Mouse (Mus musculus) layer of hippocampus, postnatal 25 days (tissue): ENCODE data around the gene Poc1b. TPM values are rescaled to one million over a fixed set of nuclear protein-coding genes. Genes with fewer than 3 reads are reported as not detected.

Source experiments
- DNase-seq, 2 experiments: peaks; one replicate each; pipeline ENCODE4 v3.0.0; 2022; ENCODE audit warnings: mixed read lengths in 2 of 2, low spot score in 1 of 2; ENCODE audit errors: extremely low spot score in 1 of 2
- total RNA-seq, 2 experiments: library from RNA; stranded (reverse); gene quantifications; 2 replicates each; pipeline ENCODE4 v1.2.3; 2021

Poc1b gene
- total RNA-seq, 2 experiments from 2014 or later = 6.5 to 8.2 TPM

DNA sequence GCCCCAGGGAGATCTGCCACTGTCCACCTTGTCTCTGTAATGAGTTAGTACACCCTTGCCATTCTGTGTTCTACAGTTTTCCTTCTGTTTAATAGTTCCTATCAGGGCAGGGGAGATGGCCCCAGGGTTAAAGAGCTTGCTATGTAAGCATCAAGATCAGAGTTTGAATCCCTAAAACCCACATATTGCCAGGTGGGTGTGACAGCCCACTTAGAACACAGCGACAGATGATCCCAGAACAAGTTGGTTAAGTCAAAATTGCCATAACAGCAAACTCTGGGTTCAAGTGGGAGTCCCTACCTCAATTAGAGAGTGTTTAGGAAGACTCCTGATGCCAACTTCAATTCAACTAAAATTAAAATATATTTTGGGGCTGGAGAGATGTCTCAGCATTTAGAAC lies 81.3 kb downstream of the Poc1b start:
- no peak for DNase-seq

DNA sequence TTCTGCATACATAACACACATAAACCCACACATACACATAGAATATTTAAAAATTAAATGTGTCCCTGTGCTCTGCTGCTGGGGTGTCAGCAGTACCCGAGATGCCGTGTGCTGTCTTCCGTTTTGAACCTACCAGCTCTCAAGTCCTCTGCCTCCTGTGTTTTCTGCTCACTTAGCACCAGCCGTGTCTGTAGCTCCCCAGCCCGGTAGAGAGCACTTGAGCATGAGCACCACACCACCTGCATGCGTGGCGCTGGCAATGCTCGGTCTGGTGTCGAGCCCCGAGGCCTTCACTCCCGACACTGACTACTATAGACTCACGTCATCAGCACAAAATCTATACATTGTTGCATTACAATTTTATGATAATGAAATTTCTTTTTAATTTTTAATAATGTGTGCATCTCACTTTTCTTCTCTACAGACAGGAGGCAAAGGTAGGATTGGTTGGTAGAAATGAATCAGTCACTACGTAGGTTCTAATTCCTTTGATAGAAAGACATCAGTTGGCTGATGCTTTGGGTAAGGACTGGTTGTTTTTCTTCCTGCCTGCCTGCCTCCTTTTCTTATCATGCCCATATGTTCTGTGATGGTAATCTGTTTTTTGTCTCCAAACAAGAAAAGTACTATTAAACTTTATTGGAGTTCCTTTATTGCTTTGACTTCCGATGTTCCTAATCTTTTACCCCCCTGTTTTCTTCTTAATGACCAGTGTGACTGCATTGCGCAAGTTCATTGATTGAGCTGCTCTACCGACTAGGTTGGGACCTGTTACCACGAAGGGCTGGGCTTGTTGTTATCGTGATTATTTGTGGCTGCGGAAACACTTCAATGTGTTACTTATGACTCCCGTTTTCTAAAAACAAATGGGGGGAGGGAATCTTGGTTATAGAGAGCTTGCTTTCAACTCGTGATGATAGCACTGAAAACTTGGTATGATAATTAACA lies 82.1 kb downstream of the Poc1b start:
- DNase-seq = no peak

- peak in 1 of 2 experiments; percentile 48 for DNase-seq
Measured at GRCm38 (mm10) chr10:99190798-99191197, 84.0 kb downstream of the Poc1b start.

DNA sequence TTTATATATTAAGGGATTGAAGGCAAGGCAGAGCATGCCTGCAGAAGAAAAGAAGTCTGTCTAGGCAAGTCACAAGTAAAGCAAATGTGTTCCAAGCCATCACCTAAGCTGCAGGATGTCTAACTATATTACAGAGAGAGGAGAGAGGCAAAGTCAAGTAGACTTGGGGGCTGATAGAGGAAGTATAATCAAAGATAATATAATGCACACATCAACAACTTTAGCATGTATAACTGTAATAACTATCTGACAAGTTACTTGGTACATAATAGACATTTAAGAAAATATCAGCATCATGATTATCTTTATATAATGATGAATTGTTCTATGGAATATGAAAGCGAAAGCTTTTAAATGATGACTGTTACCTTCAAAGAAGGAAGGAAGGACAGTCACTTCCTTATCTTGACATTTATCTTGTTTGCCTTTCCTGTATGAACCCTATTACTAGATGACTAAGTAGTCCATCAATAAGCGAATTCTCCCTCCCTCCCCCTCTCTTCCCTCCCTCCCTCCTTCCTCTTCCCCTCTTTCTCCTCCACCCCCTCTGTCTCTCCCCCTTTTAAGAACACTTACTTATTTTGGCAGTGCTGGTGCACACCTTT lies 87.7 kb downstream of the Poc1b start:
- DNase-seq = no peak

GRCm38 (mm10) chr10:99196556-99196955 lies 89.7 kb downstream of the Poc1b start:
- DNase-seq = no peak

- DNase-seq = no peak
Measured at GRCm38 (mm10) chr10:99197125-99197524, 90.3 kb downstream of the Poc1b start.

- no peak for DNase-seq
Measured at GRCm38 (mm10) chr10:99197607-99198305, 90.9 kb downstream of the Poc1b start.

GRCm38 (mm10) chr10:99198946-99199345 lies 92.1 kb downstream of the Poc1b start:
- no peak for DNase-seq

GRCm38 (mm10) chr10:99200944-99201343 lies 94.1 kb downstream of the Poc1b start:
- DNase-seq = no peak

GRCm38 (mm10) chr10:99201786-99202185 lies 95.0 kb downstream of the Poc1b start:
- no peak for DNase-seq

DNA sequence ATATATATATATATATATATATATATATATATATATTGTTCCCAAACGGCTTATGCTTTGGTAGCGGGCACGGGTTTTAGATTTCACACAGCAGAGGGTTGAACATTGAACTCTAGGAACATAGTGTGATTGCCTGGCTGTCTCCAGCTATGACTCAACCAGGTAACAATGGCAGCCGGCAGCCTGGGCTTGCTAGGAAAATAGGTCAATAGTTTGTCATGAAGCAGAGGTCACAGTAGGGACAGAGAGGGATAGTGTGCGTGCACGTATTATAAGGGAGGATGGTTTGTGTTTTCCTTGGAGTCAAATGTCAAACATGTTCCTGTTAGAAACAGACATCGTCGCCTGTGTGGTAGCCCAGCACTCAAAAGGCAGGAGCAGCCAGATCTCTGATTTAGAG lies 95.5 kb downstream of the Poc1b start:
- no peak for DNase-seq

DNA sequence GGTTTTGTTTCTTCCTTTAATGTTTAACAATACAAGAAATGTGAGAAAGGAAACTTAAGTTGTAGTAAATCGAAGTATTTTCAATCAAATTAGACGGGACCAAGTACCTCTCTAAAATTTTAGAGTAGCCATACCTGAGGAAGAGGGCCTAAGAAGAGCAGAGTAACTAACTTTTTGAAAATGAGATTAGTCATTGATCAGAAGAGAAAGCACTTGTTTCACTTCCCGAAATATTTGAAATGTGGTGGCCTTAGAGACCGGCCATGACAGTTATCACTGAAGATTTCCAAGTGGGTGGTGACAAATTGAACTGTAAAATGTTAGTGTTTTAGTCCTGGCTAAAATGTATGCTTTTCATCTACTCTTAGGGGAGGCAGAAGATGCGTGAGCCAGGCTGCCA lies 96.3 kb downstream of the Poc1b start:
- no peak for DNase-seq

DNA sequence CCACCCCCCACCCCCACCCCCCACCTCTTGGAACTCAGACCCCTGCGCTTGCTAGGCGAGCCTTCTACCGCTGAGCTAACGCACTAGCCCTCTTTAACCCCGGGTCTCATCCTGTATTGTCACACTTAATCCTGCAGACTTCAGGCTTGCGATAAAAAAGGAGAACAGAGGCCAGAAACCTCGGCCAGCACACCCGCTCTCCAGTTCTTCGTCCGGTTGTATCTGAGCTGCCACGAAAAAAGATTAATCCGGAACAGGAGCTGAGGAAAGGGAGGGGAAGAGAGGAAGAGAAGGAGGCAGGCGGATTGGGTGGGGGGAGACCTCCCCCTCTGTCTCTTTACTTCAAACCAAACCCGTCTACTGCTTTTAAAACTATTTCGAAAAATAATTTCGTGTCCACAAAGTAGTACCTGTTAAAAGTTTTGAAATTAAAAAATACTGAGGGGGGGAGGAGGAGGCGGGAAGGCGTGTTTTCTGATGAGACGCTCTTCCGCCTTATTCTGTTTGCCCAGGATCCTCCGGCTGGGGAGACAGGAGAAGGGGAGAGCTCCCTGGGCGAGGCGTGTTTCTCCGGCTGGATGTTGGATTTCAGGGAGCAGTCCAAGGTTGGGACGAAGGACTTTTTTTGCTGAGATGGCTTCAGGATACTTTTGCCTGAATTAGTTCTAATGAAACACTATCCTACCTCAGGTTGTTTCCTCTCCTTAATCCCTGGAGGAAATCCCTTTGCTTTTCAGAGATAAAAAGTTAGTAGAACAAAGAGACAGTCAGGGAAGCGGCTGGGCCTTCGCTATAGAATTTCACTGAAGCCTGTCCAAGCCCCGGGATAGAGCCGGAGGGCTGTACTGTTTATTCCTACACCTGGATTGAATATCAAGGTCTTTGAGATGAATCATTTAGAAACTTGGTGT lies 97.0 kb downstream of the Poc1b start:
- DNase-seq = no peak

DNA sequence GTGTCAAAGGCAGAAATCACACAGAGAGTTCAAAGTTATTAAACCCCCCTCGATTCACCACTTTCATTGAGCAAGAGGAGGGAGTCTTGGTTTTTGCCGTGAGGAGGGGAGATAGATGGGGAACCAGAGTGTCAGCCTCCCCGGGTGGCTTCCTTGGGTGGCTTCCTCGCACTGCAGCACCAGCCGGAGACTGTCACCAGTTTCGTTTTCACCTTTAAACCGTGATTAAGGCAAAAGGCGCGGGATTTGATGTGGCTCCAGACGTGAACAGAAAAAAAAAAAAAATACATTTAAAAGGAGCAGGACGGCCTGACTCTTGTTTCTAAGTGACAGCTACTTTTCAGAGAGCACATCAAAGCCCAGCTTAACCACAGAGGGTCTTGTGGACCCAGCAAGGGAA lies 97.7 kb downstream of the Poc1b start:
- DNase-seq = no peak

DNA sequence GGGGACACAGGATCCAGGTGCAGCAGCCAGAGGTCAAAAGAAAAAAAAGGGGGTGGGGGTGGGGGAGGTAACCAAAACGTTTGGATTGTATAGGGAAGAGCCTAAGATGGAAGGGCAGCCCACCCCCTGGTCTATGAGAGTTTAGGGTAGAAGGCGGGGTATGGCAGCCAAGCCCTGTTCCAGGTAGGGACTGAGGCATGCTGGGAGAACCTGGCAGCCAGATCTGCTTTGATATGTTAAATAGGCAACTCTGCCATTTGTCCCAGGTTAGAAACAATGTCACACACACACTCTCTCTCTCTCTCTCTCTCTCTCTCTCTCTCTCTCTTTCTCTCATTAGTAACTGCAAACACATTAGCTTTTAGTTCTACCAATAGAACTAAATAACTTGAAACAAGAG lies 100.3 kb downstream of the Poc1b start:
- no peak for DNase-seq

GRCm38 (mm10) chr10:99209146-99209800 lies 102.4 kb downstream of the Poc1b start:
- DNase-seq = no peak

DNA sequence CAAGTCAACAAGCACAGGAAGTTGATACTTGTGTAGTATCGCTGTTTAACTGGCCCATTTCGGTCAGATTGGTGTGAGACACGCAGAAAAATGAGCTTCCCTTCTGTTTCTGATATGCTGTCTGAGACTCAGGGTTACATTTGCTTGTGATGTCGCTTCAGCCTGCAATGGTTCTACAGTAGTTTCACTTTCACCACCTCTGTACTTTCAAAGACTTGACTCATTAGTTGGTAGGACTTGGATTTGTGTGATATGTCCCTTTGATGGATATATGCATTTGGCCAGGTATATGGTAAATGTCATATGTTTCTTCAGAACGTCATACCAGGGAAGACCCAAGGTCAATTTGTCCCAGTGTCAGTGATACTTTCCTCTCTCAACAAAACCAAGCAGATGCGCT lies 104.2 kb downstream of the Poc1b start:
- DNase-seq = no peak

DNA sequence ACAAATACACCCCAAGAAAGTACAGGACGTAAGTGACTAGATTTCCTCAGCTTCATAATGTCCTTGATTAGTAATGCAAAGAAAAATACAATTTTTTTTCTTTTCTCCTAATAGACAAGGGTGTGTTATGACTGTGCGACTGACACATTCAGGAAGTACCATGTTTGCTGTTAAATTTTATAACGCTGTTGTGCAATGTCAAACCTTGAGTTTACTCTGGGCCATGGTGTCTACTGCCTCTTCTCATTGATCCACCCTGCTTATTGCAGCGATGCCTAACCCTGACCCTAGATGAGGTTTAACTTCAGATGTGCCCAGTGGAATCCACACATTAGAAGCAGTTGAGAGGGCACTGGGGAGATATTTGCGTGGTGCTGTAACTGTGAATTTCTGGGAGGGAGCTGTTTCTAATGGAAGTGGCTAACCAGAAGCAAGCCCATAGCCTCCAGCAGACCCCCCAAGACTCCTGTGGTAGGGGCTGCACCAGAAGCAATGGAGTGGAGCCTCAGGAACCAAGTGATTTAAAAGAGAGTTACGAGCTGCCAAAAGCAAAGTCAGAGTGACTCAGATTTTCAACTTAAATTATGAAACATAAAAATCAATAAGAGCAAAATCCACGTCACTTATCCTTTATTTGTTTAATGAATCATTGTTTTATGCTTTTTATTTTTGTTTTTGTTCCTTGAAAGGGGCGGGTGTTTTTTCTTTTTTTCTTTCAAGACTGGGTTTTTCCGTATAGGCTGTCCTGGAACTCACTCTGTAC lies 104.8 kb downstream of the Poc1b start:
- DNase-seq = no peak
